Mouse (Mus musculus): ENCODE results near the gene Avpr1b. TPM values are rescaled to one million over a fixed set of nuclear protein-coding genes. Genes with fewer than 3 reads are reported as not detected.
"Not testable (repeated sequence)": the region's sequence is repeated elsewhere in the genome, so short reads cannot be mapped to it uniquely, and the experiment has no call there.

Gene Avpr1b
- total and polyA plus RNA-seq, 3 experiments: 0.33 TPM; not detected in 2

DNA sequence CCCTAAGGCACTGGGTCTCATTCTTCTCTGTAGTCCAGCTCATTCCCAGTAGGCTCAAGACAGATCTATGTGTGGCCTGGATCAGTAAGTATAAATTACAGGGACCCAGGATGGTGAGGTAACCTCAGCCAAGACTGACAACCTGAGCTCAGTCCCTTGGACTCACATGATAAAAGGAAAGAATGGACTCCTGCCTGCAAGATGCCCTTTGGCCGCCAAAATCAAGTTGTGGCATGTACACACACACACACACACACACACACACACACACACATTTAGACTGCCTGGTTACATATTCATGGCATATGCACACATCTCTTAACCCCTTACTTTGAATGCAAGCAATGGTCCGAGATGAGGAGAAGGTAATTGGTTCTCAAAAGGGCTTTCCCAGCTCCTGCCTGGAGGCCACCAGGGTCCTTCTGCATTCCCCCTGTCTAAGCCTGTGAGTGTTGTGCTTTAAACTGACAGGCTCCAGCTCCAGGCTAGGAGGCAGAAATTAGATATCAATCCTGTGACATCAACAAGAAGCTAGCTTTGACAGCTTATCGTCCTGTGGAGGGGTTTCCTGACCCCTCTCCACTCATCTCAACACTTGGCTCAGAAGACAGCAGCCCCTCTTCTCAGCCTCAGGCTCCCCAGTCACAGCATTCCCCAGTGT, 25.3 kb downstream of the Avpr1b start:
- H3K36me3 ChIP-seq (replicated peaks): no peaks in the 10 kb centered on the region
- H3K4me3 ChIP-seq (ENCODE audit: low read depth, low read length): no peak overlapping the region
- TF ChIP-seq POLR2AphosphoS5 (IDR thresholded peaks at IDR 0.05; ENCODE audit: insufficient replicate concordance, low read depth, low read length): no peak
- no peak for TF ChIP-seq GATA1 (IDR thresholded peaks at IDR 0.05; ENCODE audit: borderline replicate concordance, low read length)
- no peak for TF ChIP-seq TAL1 (conservative IDR thresholded peaks at IDR 0.05; ENCODE audit: low read depth, low read length)
- TF ChIP-seq GATA2 (IDR thresholded peaks at IDR 0.05; ENCODE audit: borderline replicate concordance, low read depth, low read length): no peak
- no peak for TF ChIP-seq CTCF (IDR thresholded peaks at IDR 0.05; ENCODE audit: low read depth, low read length)
- peaks cover 2% of the 10 kb centered on the region; the same call in 1 of the 2 replicates for H3K9me3 ChIP-seq (replicated peaks)
- no peak for ATAC-seq (ENCODE audit: extremely low read depth, insufficient number of reproducible peaks, low FRiP score, poor library complexity, severe bottlenecking)
- peaks cover 67% of the 10 kb centered on the region for H3K4me1 ChIP-seq (ENCODE audit: insufficient read depth, low read depth, low read length)
- no peaks in the 10 kb centered on the region for H3K27me3 ChIP-seq (ENCODE audit: insufficient read depth, low read length)
- no peak for DNase-seq (ENCODE audit: low spot score)

- no peaks in the 10 kb centered on the region for H3K9me3 ChIP-seq (replicated peaks)
- H3K36me3 ChIP-seq (replicated peaks): no peaks in the 10 kb centered on the region
- TF ChIP-seq CTCF (IDR thresholded peaks at IDR 0.05; ENCODE audit: low read depth, low read length) (no peak), POLR2AphosphoS5 (IDR thresholded peaks at IDR 0.05; ENCODE audit: insufficient replicate concordance, low read depth, low read length) (no peak), TAL1 (conservative IDR thresholded peaks at IDR 0.05; ENCODE audit: low read depth, low read length) (no peak), GATA1 (IDR thresholded peaks at IDR 0.05; ENCODE audit: borderline replicate concordance, low read length) (no peak)
- no peak for ATAC-seq (ENCODE audit: extremely low read depth, insufficient number of reproducible peaks, low FRiP score, poor library complexity, severe bottlenecking)
- no peak for DNase-seq (ENCODE audit: low spot score)
- H3K27me3 ChIP-seq (ENCODE audit: insufficient read depth, low read length): no peaks in the 10 kb centered on the region
- peaks cover 57% of the 10 kb centered on the region for H3K4me1 ChIP-seq (ENCODE audit: insufficient read depth, low read depth, low read length)
- no peak overlapping the region for H3K4me3 ChIP-seq (ENCODE audit: low read depth, low read length)
These were observed 27.2 kb downstream of the Avpr1b start for GRCm38 (mm10) chr1:131626200-131626599.

- ATAC-seq (ENCODE audit: extremely low read depth, insufficient number of reproducible peaks, low FRiP score, poor library complexity, severe bottlenecking); H3K27me3 ChIP-seq (ENCODE audit: insufficient read depth, low read length): not testable (repeated sequence)
These were observed 33.2 kb downstream of the Avpr1b start for GRCm38 (mm10) chr1:131632216-131632615.

DNA sequence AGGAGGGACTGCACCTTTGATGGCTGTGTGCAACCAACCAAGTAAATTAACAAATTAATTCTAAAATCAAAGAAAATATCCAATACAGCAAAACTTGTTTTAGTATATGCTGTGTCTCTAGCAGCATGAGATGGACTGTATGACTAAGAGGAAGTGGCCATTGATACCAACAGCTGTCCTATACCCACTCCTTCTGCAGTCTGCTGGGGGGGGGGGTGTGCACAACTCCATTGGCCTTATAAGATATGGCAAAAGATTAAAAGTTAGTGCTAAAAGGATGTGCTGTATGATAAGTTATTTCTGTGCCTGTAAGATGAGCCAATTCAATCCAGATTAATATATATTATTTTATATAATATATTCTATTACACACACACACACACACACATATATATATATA, 35.5 kb downstream of the Avpr1b start:
- ATAC-seq (ENCODE audit: extremely low read depth, insufficient number of reproducible peaks, low FRiP score, poor library complexity, severe bottlenecking) (peak; percentile 29; the same call in 1 of the 2 replicates), DNase-seq (ENCODE audit: low spot score) (peak; percentile 47)
- Histone ChIP-seq H3K9me3 (replicated peaks) (no peaks in the 10 kb centered on the region), H3K27me3 (ENCODE audit: insufficient read depth, low read length) (no peaks in the 10 kb centered on the region), H3K36me3 (replicated peaks) (no peaks in the 10 kb centered on the region), H3K4me3 (ENCODE audit: low read depth, low read length) (no peak overlapping the region), H3K4me1 (ENCODE audit: insufficient read depth, low read depth, low read length) (peaks cover 36% of the 10 kb centered on the region)
- TF ChIP-seq GATA2 (IDR thresholded peaks at IDR 0.05; ENCODE audit: borderline replicate concordance, low read depth, low read length): no peak
- TF ChIP-seq GATA1 (IDR thresholded peaks at IDR 0.05; ENCODE audit: borderline replicate concordance, low read length): no peak
- no peak for TF ChIP-seq POLR2AphosphoS5 (IDR thresholded peaks at IDR 0.05; ENCODE audit: insufficient replicate concordance, low read depth, low read length)
- no peak for TF ChIP-seq TAL1 (conservative IDR thresholded peaks at IDR 0.05; ENCODE audit: low read depth, low read length)
- TF ChIP-seq CTCF (IDR thresholded peaks at IDR 0.05; ENCODE audit: low read depth, low read length): no peak

More at GRCm38 (mm10) chr1:131632216-131632615, 33.2 kb downstream of the Avpr1b start:
- not testable (repeated sequence) for DNase-seq (ENCODE audit: low spot score); H3K4me3 ChIP-seq (ENCODE audit: low read depth, low read length); H3K36me3 ChIP-seq (replicated peaks); H3K9me3 ChIP-seq (replicated peaks)
- peaks cover 42% of the 10 kb centered on the region for H3K4me1 ChIP-seq (ENCODE audit: insufficient read depth, low read depth, low read length)

- peaks cover 56% of the 10 kb centered on the region for H3K4me1 ChIP-seq (ENCODE audit: insufficient read depth, low read depth, low read length)
- no peaks in the 10 kb centered on the region for H3K27me3 ChIP-seq (ENCODE audit: insufficient read depth, low read length)
- ATAC-seq (ENCODE audit: extremely low read depth, insufficient number of reproducible peaks, low FRiP score, poor library complexity, severe bottlenecking) (peak; percentile 94), DNase-seq (ENCODE audit: low spot score) (peak; percentile 72)
- peak within 1 kb of the TSS; percentile 70 for H3K4me3 ChIP-seq (ENCODE audit: low read depth, low read length)
- peaks cover 4% of the 10 kb centered on the region for H3K36me3 ChIP-seq (replicated peaks)
- H3K9me3 ChIP-seq (replicated peaks): no peaks in the 10 kb centered on the region
- TF ChIP-seq CTCF (IDR thresholded peaks at IDR 0.05; ENCODE audit: low read depth, low read length): no peak
- TF ChIP-seq POLR2AphosphoS5 (IDR thresholded peaks at IDR 0.05; ENCODE audit: insufficient replicate concordance, low read depth, low read length): peak; percentile 43; the same call in 1 of the 2 replicates
- no peak for TF ChIP-seq GATA1 (IDR thresholded peaks at IDR 0.05; ENCODE audit: borderline replicate concordance, low read length)
- peak; percentile 88; the same call in 1 of the 2 replicates for TF ChIP-seq GATA2 (IDR thresholded peaks at IDR 0.05; ENCODE audit: borderline replicate concordance, low read depth, low read length)
- TF ChIP-seq TAL1 (conservative IDR thresholded peaks at IDR 0.05; ENCODE audit: low read depth, low read length): peak; percentile 97
These were observed 38.9 kb downstream of the Avpr1b start, which contains the start of gene Ctse for GRCm38 (mm10) chr1:131637791-131638540. TSS of gene Ctse (plus strand) at chr1:131638306.

- ATAC-seq (ENCODE audit: extremely low read depth, insufficient number of reproducible peaks, low FRiP score, poor library complexity, severe bottlenecking) (no peak), DNase-seq (ENCODE audit: low spot score) (no peak)
- peaks cover 51% of the 10 kb centered on the region for H3K4me1 ChIP-seq (ENCODE audit: insufficient read depth, low read depth, low read length)
- no peaks in the 10 kb centered on the region for H3K9me3 ChIP-seq (replicated peaks)
- peak overlapping the region; percentile 70 for H3K4me3 ChIP-seq (ENCODE audit: low read depth, low read length)
- TF ChIP-seq GATA2 (IDR thresholded peaks at IDR 0.05; ENCODE audit: borderline replicate concordance, low read depth, low read length): no peak
- TF ChIP-seq GATA1 (IDR thresholded peaks at IDR 0.05; ENCODE audit: borderline replicate concordance, low read length): no peak
- TF ChIP-seq TAL1 (conservative IDR thresholded peaks at IDR 0.05; ENCODE audit: low read depth, low read length): no peak
- TF ChIP-seq CTCF (IDR thresholded peaks at IDR 0.05; ENCODE audit: low read depth, low read length): no peak
- TF ChIP-seq POLR2AphosphoS5 (IDR thresholded peaks at IDR 0.05; ENCODE audit: insufficient replicate concordance, low read depth, low read length): no peak
- H3K36me3 ChIP-seq (replicated peaks): peaks cover 4% of the 10 kb centered on the region
- H3K27me3 ChIP-seq (ENCODE audit: insufficient read depth, low read length): no peaks in the 10 kb centered on the region
These were observed 39.7 kb downstream of the Avpr1b start for GRCm38 (mm10) chr1:131638541-131639421.
